Mouse (Mus musculus) brain, adult 2 months (tissue): ENCODE measurements around the gene Slc48a1.

Source experiments
- DNase-seq: peaks from one replicate; pipeline ENCODE4 v3.0.0; 2011; ENCODE audit warnings: low read depth, low spot score

Gene Slc48a1

GRCm38 (mm10) chr15:97840781-97841180 is 62.5 kb downstream of the Slc48a1 start:
- DNase-seq: peak; percentile 48

GRCm38 (mm10) chr15:97841383-97841782 is 63.1 kb downstream of the Slc48a1 start:
- no peak for DNase-seq

- DNase-seq: no peak
Measured at GRCm38 (mm10) chr15:97842058-97842457, 63.7 kb downstream of the Slc48a1 start.
